Mouse (Mus musculus): ENCODE measurements around the gene Rab10.
A peak's percentile ranks its signal among the peaks of the same experiment; 100 is the strongest.

Rab10 gene

DNA sequence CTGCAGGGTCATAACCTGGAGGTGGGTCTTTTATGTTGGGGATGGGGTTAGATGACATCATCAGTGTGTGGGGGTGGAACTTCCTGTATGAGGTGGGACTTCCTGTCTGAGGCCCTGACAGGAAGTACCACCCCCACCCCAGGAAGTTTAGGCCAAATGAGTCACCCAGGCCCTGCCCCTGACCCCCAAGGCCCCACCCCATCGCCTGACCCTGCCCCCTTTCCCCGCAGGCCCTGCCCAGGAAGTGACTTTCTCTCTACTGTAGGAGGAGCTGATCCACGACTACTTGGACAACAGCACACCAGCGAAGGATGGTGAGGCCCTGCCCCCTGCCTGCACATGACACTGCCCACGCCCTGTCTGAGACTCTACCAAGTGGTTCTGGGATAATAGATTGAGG is 72.0 kb downstream of the Rab10 start:
- no peak for DNase-seq (ENCODE audit: extremely low read depth, low read depth, low spot score)

- no peak for DNase-seq (ENCODE audit: extremely low read depth, low read depth, low spot score)
Measured at GRCm38 (mm10) chr12:3236831-3237681, 72.7 kb downstream of the Rab10 start.

DNA sequence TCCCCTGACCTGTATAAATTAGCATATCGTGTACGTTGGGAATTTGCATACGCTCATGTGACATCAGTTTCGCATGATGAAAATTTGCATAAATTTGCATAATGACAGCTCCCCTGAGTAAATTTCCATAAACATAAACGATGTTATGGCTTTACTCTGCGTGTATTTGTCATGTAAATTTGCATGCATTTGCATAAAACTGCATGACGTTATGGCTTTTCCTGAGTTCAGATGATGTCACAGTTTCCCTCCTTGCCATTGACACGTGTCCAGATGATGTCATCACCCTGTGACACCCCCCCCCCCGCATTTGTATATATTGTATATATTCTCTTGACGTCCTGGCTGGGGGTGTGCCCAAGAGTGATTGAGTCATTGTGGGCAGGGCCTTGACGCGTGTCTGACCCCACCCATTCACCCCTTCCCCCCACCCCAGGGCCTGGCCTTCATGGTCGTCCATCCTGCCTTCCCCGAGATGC is 73.6 kb downstream of the Rab10 start:
- no peak for DNase-seq (ENCODE audit: extremely low read depth, low read depth, low spot score)

GRCm38 (mm10) chr12:3235646-3236161 is 74.1 kb downstream of the Rab10 start:
- no peak for DNase-seq (ENCODE audit: extremely low read depth, low read depth, low spot score)

- DNase-seq (ENCODE audit: extremely low read depth, low read depth, low spot score) = peak; percentile 95
Measured at GRCm38 (mm10) chr12:3235124-3235631, 74.6 kb downstream of the Rab10 start.

DNA sequence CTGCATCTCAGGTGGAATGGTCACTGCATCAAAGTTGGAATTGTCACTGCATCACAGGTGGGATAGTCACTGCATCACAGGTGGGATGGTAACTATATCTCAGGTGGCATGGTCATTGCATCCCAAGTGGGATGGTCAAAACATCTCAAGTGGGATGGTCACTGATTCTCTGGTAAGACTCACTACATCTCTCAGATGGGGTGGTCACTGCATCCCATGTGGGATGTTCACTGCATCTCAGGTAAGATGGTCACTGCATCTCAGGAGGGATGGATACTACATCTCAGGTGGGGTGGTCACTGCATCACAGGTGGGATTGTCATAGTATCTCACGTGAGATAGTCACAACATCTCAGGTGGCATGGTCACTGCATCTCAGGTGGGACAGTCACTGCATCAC is 75.7 kb downstream of the Rab10 start:
- no peak for DNase-seq (ENCODE audit: extremely low read depth, low read depth, low spot score)

GRCm38 (mm10) chr12:3223352-3223751 is 86.4 kb downstream of the Rab10 start:
- no peak for DNase-seq (ENCODE audit: extremely low read depth, low read depth, low spot score)

- no peak for DNase-seq (ENCODE audit: extremely low read depth, low read depth, low spot score)
Measured at GRCm38 (mm10) chr12:3210181-3210580, 99.6 kb downstream of the Rab10 start.

DNA sequence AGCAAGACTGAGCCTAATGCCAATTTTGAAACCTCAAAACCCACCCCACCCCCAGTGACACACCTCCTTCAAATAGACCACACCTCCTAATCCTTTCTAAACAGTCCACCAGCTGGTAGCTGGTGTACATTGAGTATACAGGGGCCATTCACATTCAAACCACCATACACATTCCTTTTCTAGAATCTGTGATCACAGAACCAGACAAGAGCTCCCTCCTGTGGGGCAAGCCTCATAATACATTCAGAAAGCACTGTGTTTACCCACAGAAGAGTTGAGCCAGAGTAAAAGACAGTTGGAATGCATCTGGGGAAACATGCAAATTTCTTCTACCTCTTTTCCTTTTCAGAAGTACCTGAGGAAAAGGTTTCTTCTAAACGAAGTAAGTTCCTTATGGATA is 100.6 kb downstream of the Rab10 start:
- no peak for DNase-seq (ENCODE audit: extremely low read depth, low read depth, low spot score)

Measured in fat pad, adult 2 months (tissue).